Mouse (Mus musculus): ENCODE results near the gene Ptrh2.

Gene Ptrh2

GRCm38 (mm10) chr11:86683395-86684125 is at the start of gene Ptrh2, which contains the start of gene Vmp1:
Gene Ptrh2, plus strand, starts transcription at chr11:86683985.
Gene Vmp1, minus strand, starts transcription at chr11:86683836.
- peak; percentile 90 for DNase-seq (ENCODE audit: low spot score)

DNA sequence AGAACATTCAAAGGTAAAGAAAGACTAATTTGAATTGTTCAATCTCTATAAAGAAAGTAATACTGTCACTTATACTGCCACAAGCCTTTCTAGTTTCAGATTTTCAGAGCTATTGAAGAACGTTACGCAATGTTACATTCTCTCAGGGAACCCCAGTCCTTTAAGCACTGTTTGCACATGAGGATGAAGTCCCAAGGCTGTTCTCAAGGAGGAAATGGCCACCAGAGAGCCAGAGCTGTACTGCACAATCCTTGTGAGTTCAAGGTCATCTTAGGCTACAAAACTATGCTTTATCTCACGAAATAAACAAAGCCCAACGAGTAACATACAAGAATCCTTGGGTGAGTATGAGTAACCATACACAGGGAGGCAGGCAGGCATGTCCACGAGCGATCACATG is 49.4 kb upstream of the Ptrh2 start:
- DNase-seq (ENCODE audit: low spot score), result no peak

DNA sequence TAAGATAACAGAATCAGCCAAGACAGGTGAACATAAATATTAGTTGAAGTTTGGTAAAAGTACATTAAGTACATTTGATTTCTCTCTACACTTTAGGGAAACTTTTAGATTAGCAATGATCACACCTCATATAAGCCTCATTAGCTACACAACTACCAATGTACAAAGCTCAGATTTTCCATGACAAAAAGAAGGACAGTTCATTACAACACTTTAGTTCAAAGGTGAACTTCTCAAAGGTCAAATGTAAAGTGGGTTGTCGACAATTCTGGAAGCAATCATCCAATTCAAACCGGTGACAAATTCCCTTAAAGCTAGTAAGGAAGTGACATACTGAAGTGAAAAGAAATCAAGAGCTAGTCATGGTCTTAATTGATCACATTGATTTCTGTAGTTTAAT is 46.1 kb upstream of the Ptrh2 start:
- DNase-seq (ENCODE audit: low spot score), result no peak

DNA sequence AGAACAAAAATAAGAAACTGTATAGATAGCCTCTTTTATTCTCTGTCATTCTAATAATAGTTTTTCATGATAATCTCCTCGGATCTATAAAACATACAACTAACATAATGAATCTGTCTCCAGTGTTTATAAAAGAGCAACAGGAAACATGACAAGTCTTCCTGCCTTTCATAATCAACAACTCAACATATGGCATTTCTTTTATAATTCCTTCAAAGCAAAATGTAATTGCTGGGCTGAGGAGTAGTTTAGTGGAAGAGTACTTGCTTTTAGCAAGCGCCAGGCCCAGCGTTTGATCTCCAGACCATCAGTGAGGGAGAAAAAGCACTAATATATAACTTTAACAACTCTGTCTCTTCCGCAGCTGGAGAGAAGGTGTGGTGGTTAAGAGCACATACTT is 42.1 kb upstream of the Ptrh2 start:
- no peak for DNase-seq (ENCODE audit: low spot score)

DNA sequence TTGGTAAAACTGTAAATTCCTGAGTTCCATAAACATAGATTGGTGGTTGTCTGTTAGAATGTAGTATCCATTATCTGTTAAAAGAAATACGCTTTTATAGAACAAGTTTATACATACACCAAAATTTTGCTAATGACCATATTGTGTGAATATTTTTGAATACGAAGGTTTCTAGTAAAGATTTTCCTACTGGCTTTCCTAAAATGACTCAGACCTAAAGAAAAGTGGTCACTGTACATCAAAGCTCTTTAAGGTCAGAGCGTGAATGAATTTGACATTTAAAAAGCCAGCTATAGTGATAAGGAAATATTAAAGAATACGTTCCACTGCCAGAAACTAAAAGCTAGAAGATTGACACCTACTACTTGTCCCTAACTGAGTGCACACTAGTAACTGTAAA is 39.2 kb upstream of the Ptrh2 start:
- no peak for DNase-seq (ENCODE audit: low spot score)

DNA sequence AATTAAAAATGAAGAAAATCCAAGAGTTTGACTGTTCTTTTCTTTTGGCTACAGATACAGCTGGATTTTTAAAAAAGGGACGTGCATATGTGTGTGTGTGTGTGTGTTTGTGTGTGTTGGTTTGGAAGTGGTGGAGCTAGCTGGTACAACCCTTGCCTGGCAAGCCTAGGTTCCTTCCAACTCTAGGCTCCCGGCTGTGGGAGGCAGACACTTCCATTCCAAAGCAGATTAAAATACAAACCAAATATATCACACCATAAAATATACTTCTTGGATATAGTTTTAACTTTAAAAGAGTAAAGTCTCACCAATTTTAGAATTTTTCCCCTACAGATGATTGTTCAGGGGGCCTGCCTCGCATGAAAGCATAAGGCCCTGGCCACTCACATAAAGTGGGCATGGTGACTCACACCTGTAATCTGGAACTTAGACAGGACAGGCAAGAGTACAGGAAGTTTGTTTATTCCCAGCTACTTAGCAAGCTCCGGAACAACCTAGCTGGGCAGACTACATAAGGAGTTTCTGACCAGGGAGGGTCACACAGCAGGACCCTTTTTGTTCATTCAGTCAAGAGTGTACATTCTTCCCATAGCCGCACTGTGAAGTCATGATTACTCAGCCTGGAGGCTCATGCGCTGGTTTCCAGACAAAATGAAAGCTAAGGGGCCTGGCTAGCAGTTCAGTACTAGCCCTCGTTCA is 37.5 kb upstream of the Ptrh2 start:
- no peak for DNase-seq (ENCODE audit: low spot score)

DNA sequence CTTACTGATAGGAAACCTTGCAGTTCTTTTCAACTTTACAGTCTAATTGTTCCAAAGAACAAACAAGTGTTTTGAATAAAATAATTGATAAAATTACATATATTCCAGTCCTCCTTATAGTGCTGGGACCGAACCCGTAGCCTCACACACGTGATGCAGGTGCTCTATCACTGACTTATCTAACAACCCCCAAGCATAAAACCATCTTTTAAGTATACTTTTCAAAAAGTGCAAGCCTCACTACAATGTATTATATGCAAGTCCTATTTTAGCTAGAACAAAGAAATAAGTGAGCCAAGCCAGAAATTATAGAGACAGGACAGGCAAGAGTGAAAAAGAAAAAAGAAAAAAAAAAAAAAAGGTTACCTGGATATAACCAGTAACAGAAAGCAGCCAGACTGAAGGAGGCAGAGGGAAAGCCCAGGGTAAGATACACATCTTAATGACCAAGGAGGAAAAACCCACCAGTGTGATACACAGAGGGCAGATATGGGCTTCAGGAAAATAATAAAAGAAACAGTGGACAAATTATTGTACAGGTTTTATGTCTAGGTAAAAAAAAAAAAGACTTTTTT is 36.8 kb upstream of the Ptrh2 start:
- DNase-seq (ENCODE audit: low spot score), result no peak

DNA sequence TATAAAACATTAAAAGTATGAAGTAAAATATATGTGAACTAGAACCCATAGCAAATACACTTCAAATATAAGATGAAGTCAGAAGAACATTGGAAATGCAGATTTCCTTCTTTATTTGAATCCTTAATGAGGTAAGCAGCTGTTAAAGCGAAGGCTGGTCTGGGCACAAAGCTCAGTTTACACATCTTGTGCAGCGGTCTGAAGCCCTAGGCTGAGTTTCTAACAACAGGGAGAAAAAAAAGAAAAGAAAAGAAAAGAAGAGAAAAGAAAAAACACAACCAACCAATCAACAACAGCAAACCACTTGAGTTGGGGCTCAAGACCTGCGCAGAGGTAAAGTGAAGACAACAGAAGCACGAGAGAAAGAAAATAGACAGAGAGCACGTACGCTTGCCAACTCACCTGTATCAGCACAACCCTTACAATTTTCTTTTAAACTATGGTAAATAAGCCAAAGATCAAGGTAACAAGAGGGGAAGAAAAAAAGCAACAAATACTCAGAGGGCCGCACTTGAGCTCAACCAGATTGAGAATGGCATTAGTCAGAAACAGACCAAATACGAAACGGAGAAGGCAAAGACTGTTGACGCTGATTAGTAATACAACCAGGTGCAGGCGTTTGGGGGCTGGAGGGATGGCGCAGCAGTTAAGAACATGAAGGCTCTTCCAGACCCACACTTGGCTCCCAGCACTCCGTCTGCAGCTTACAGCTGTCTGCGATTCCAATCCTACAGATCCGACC is 35.9 kb upstream of the Ptrh2 start:
- no peak for DNase-seq (ENCODE audit: low spot score)

GRCm38 (mm10) chr11:86649542-86649941 is 34.2 kb upstream of the Ptrh2 start:
- no peak for DNase-seq (ENCODE audit: low spot score)

GRCm38 (mm10) chr11:86650676-86651075 is 33.1 kb upstream of the Ptrh2 start:
- DNase-seq (ENCODE audit: low spot score), result no peak

GRCm38 (mm10) chr11:86652578-86652979 is 31.2 kb upstream of the Ptrh2 start:
- DNase-seq (ENCODE audit: low spot score), result no peak

- DNase-seq (ENCODE audit: low spot score), result no peak
Observed at GRCm38 (mm10) chr11:86653446-86653845, 30.3 kb upstream of the Ptrh2 start.

- no peak for DNase-seq (ENCODE audit: low spot score)
Observed at GRCm38 (mm10) chr11:86654096-86654495, 29.7 kb upstream of the Ptrh2 start.

GRCm38 (mm10) chr11:86655671-86656070 is 28.1 kb upstream of the Ptrh2 start:
- no peak for DNase-seq (ENCODE audit: low spot score)

DNA sequence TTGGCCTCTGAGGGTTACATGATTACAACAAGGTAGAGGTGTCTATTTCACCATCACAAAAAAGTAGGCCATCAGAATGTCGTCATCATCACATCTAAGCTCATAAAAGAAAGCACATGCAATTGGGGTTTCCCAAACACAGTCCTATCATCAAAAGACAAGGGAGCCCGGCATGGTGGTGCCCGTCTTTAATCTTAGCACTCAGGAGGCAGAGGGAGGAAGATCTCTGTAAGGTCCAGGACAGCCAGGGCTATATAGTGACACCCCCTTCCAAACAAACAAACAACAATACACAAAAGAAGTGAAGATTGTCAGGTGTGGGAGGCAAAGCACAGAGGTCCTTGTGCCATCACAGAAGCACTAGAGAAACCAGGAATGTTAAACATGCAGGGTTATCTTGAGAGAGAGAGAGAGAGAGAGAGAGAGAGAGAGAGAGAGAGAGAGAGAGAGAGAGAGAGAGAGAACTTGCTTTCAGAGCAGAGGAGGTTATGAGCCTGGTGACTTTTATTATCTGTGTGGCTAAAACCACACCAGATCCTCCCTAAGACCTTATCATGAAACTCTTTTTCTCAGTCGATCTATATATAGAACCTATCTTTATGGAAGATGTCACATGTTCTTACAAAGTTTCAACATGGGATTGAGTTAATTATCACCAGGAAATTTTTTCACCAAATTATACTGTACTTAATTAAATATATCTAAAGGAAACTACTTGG is 26.8 kb upstream of the Ptrh2 start:
- no peak for DNase-seq (ENCODE audit: low spot score)

- DNase-seq (ENCODE audit: low spot score), result no peak
Observed at GRCm38 (mm10) chr11:86657863-86658262, 25.9 kb upstream of the Ptrh2 start.

DNA sequence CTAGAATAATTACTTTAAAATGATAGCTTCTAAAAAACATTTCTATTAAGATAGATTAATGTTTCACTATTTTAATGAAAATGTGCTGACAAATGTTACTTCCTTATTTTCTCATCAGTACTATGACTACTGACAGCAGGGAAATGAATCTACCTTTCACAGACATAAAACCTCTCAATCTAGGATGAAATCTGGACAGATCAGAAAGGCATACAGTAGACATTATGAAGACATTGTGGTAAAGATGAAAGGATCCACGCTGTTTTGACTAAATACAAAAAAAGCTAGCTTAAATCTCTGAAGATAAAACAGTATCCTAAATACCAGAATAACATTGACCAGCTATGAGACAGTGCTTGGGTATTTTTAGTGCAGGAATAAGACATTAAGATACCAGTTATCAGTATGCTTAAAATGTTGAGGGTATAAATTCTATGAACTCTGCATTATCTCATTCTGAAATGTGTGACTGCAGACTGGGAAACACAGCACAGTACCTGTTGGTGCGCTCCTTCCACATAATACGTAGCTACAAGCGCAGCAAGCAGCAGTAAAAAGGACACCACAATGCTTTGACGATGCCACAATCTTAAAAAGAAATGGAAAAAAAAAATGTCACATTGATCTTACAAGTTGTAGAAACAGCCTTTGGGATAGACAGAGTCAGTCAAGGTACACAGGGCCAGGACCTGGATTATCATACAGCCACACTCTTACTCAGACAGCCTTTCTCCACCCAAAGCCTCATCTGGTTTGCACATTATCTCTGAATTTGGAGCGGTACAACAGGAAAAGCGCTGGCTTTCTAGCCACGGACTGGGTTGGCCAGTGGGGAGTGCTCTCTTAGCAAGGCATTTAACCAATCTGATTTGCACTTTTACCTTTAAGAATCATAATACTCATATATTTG is 20.5 kb upstream of the Ptrh2 start:
- no peak for DNase-seq (ENCODE audit: low spot score)

DNA sequence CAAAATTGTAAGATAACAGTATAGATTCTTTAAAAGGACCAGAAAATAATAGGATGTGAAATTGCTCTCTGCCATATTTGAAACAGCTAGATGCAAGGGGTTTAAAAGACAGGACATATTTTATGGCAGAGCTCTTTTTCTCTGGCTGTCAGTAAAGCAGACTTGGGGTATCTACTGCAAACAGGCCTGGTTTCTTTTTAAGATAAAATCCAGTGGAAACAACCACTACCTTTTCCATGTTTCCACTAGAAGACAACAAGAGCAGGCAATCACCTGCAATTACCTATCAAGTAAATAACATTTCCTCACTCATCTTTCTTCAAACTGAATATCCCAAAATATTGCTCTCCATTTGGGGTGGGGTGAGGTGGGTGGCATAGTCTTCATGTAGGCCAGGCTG is 19.8 kb upstream of the Ptrh2 start:
- no peak for DNase-seq (ENCODE audit: low spot score)

- DNase-seq (ENCODE audit: low spot score), result no peak
Observed at GRCm38 (mm10) chr11:86664406-86664805, 19.4 kb upstream of the Ptrh2 start.

- no peak for DNase-seq (ENCODE audit: low spot score)
Observed at GRCm38 (mm10) chr11:86667553-86667952, 16.2 kb upstream of the Ptrh2 start.

- no peak for DNase-seq (ENCODE audit: low spot score)
Observed at GRCm38 (mm10) chr11:86668169-86668568, 15.6 kb upstream of the Ptrh2 start.
